Mouse (Mus musculus) right cerebral cortex, postnatal 10 days (tissue): Measurements from ENCODE around the gene Gpr132.

Experiments
- DNase-seq, 2 experiments: peaks; one replicate each; pipeline ENCODE4 v3.0.0; 2021; ENCODE audit warnings: low spot score in 2 of 2

Gene Gpr132

GRCm38 (mm10) chr12:112877073-112877576 is 9.1 kb upstream of the Gpr132 start:
- no peak for DNase-seq

GRCm38 (mm10) chr12:112876332-112877072 is 8.5 kb upstream of the Gpr132 start:
- DNase-seq = no peak

- DNase-seq = peak; percentile 86 to 92
Measured at GRCm38 (mm10) chr12:112875225-112876013, 7.4 kb upstream of the Gpr132 start.

- no peak for DNase-seq
Measured at GRCm38 (mm10) chr12:112874199-112874598, 6.2 kb upstream of the Gpr132 start.

- DNase-seq = peak; percentile 72 to 80
Measured at GRCm38 (mm10) chr12:112873452-112874190, 5.6 kb upstream of the Gpr132 start.

GRCm38 (mm10) chr12:112872991-112873390 is 5.0 kb upstream of the Gpr132 start:
- no peak for DNase-seq

GRCm38 (mm10) chr12:112871272-112871671 is 3.2 kb upstream of the Gpr132 start:
- DNase-seq = no peak

- DNase-seq = no peak
Measured at GRCm38 (mm10) chr12:112870775-112871174, 2.7 kb upstream of the Gpr132 start.

- DNase-seq = no peak
Measured at GRCm38 (mm10) chr12:112869783-112870204, 1.8 kb upstream of the Gpr132 start.

GRCm38 (mm10) chr12:112867106-112867674 is 838 bp downstream of the Gpr132 start:
- no peak for DNase-seq

GRCm38 (mm10) chr12:112866467-112867080 is 1.5 kb downstream of the Gpr132 start:
- DNase-seq = no peak

- no peak for DNase-seq
Measured at GRCm38 (mm10) chr12:112864804-112865203, 3.2 kb downstream of the Gpr132 start.

GRCm38 (mm10) chr12:112861911-112862321 is 6.1 kb downstream of the Gpr132 start:
- DNase-seq = no peak

GRCm38 (mm10) chr12:112860765-112861164 is 7.3 kb downstream of the Gpr132 start:
- no peak for DNase-seq

- DNase-seq = no peak
Measured at GRCm38 (mm10) chr12:112859930-112860329, 8.1 kb downstream of the Gpr132 start.

- DNase-seq = no peak
Measured at GRCm38 (mm10) chr12:112858581-112859336, 9.3 kb downstream of the Gpr132 start.

GRCm38 (mm10) chr12:112857021-112857925 is 10.8 kb downstream of the Gpr132 start:
- DNase-seq = no peak

- DNase-seq = no peak
Measured at GRCm38 (mm10) chr12:112856338-112856737, 11.7 kb downstream of the Gpr132 start.

- no peak for DNase-seq
Measured at GRCm38 (mm10) chr12:112854610-112855333, 13.3 kb downstream of the Gpr132 start.
